In genomic region chr7:120722839-120723278, GRCm38 (mm10) we compare ENCODE assay signal across 12 mouse cellular contexts. TPM values are rescaled to one million over a fixed set of nuclear protein-coding genes. Genes with fewer than 3 reads are reported as not detected.
DNase-seq lines count a peak whose midpoint lies in the region; ATAC-seq and TF ChIP-seq lines count a peak whose summit lies in the region.
"Had no signal": no experiment of that assay in that cellular context is flagged by ENCODE, and none has a peak within 500 bp of the region (broad histone marks: within the 10 kb centered on the region; RNA-seq: fewer than 3 reads in every experiment).

No protein-coding gene starts in this region.

- peaks cover 7% of the 10 kb centered on the region; the same call in 1 of the 2 replicates for H3K36me3 ChIP-seq in hindbrain, embryonic 12.5 days
- no peaks in the 10 kb centered on the region for H3K36me3 ChIP-seq in midbrain, embryonic 15.5 days (replicated peaks)
- no peaks in the 10 kb centered on the region for H3K36me3 ChIP-seq in heart, adult 2 months (ENCODE audit: control insufficient read depth, insufficient read depth, low read length)

- H3K9me3 ChIP-seq in hindbrain, embryonic 12.5 days (replicated peaks), result no peaks in the 10 kb centered on the region
- H3K9me3 ChIP-seq in midbrain, embryonic 15.5 days, result no peaks in the 10 kb centered on the region
- H3K9me3 ChIP-seq: embryonic facial prominence, embryonic 15.5 days had no signal

- intact Hi-C loops in heart, adult 2 months (cut with DNase I), result no loop called here

- ATAC-seq in hindbrain, embryonic 12.5 days (ENCODE audit: low FRiP score), result 0 out of 2 replicates have a peak, but pooled peaks have one; percentile 26
- ATAC-seq in midbrain, embryonic 15.5 days (replicated peaks), result peak; percentile 80
- ATAC-seq: liver, postnatal 0 days had no signal

- WGBS in hindbrain, embryonic 12.5 days, result 52% methylated on average over 8 of the region's 8 CpGs
- 25% methylated on average over 8 of the region's 8 CpGs for WGBS in midbrain, embryonic 15.5 days
- 74% methylated on average over 8 of the region's 8 CpGs for whole genome bisulfite sequencing in heart, adult 2 months

- no peak for TF ChIP-seq EP300 in heart, adult 2 months (IDR thresholded peaks at IDR 0.05; ENCODE audit: insufficient read depth, low read depth, low read length)

- TF ChIP-seq POLR2A in brain, embryonic 14.5 days (IDR thresholded peaks at IDR 0.05; ENCODE audit: borderline replicate concordance, extremely low read depth, insufficient read depth, insufficient read length, poor library complexity, severe bottlenecking), result no peak
- TF ChIP-seq POLR2A in heart, adult 2 months (IDR thresholded peaks at IDR 0.05; ENCODE audit: insufficient read depth, low read depth, low read length), result no peak

- no peak overlapping the region for H3K9ac ChIP-seq in hindbrain, embryonic 12.5 days
- H3K9ac ChIP-seq in midbrain, embryonic 15.5 days, result no peak overlapping the region
- H3K9ac ChIP-seq in heart, adult 2 months (ENCODE audit: low read depth, low read length), result no peak overlapping the region
- H3K9ac ChIP-seq: embryonic facial prominence, embryonic 15.5 days; liver, postnatal 0 days had no signal

- H3K4me1 ChIP-seq in hindbrain, embryonic 12.5 days, result peaks cover 15% of the 10 kb centered on the region
- peaks cover 15% of the 10 kb centered on the region for H3K4me1 ChIP-seq in midbrain, embryonic 15.5 days
- H3K4me1 ChIP-seq in heart, adult 2 months (ENCODE audit: control insufficient read depth, insufficient read depth, low read length), result peaks cover 6% of the 10 kb centered on the region

- DNase-seq in layer of hippocampus, adult 9-11 months, result peak; percentile 18
- DNase-seq in layer of hippocampus, postnatal 10 days (ENCODE audit: low spot score in 2 of 2), result no peak
- peak; percentile 63 for DNase-seq in brain, embryonic 14.5 days (ENCODE audit: low read depth)
- DNase-seq in heart, adult 2 months, result no peak
- no peak for DNase-seq in cerebellum, postnatal 36 days
- DNase-seq: liver, postnatal 0 days had no signal

- TF ChIP-seq CTCF in brain, embryonic 14.5 days (IDR thresholded peaks at IDR 0.05; ENCODE audit: borderline replicate concordance, extremely low read depth, insufficient read depth, insufficient read length), result no peak
- TF ChIP-seq CTCF in heart, adult 2 months (IDR thresholded peaks at IDR 0.05), result no peak

- no peak overlapping the region for H3K4me3 ChIP-seq in hindbrain, embryonic 12.5 days
- no peak overlapping the region for H3K4me3 ChIP-seq in midbrain, embryonic 15.5 days
- H3K4me3 ChIP-seq in heart, adult 2 months, result no peak overlapping the region
- H3K4me3 ChIP-seq: embryonic facial prominence, embryonic 15.5 days had no signal

- no peak overlapping the region for H3K27ac ChIP-seq in hindbrain, embryonic 12.5 days
- H3K27ac ChIP-seq in midbrain, embryonic 15.5 days, result peak overlapping the region; percentile 78
- H3K27ac ChIP-seq in heart, adult 2 months, result no peak overlapping the region
- H3K27ac ChIP-seq: embryonic facial prominence, embryonic 15.5 days had no signal

- no peaks in the 10 kb centered on the region for H3K79me2 ChIP-seq in heart, adult 2 months (replicated peaks; ENCODE audit: control insufficient read depth, insufficient read depth, low read length)

- no peak overlapping the region for H3K4me2 ChIP-seq in hindbrain, embryonic 12.5 days (replicated peaks)
- H3K4me2 ChIP-seq in midbrain, embryonic 15.5 days, result peak overlapping the region; percentile 26; the same call in 1 of the 2 replicates
- H3K4me2 ChIP-seq: embryonic facial prominence, embryonic 15.5 days had no signal

- no peaks in the 10 kb centered on the region for H3K27me3 ChIP-seq in hindbrain, embryonic 12.5 days
- H3K27me3 ChIP-seq in midbrain, embryonic 15.5 days (replicated peaks), result no peaks in the 10 kb centered on the region
- no peaks in the 10 kb centered on the region for H3K27me3 ChIP-seq in heart, adult 2 months (ENCODE audit: control insufficient read depth, insufficient read depth, low read length)
- H3K27me3 ChIP-seq: embryonic facial prominence, embryonic 15.5 days had no signal

RNA-seq across cellular contexts. Expression of gene Vwa3a, which starts 16.3 kb away (rescaled TPM):
- 10 to 100 TPM in 1 of 2 experiments, 1 to 10 TPM in 1; 9.2 to 10.2 TPM for total RNA-seq in layer of hippocampus, postnatal 10 days (2021)
- 2.1 and 3.0 TPM in 2 replicates for polyA plus RNA-seq in brain, embryonic 14.5 days (2012; rRNA removed)
- 1.4 and 1.7 TPM in 2 replicates for polyA plus RNA-seq in hindbrain, embryonic 12.5 days (2016; fragmentation: Nextera tagmentation; extraction: Ambion mirVana)
- 1.8 and 2.1 TPM in 2 replicates for polyA plus RNA-seq in midbrain, embryonic 15.5 days (2015; fragmentation: Nextera tagmentation; extraction: Ambion mirVana)
- 1 to 10 TPM; 3.1 to 5.0 TPM for total RNA-seq in heart, adult 2 months (2021)
- 4.5 and 7.9 TPM in 2 replicates for polyA plus RNA-seq in heart, adult 2 months (2012; rRNA removed)
- total RNA-seq: granulocyte monocyte progenitor cell, adult 5-6 weeks had no signal
- polyA plus RNA-seq: inflammation-experienced regulatory T-cells, adult 6 months had no signal

RNA-seq across cellular contexts. Expression of gene Mosmo, which starts 45.4 kb away (rescaled TPM):
- total RNA-seq in layer of hippocampus, postnatal 10 days (2021), result 10 to 100 TPM; 50.0 to 57.7 TPM
- 26.8 and 27.8 TPM in 2 replicates for polyA plus RNA-seq in brain, embryonic 14.5 days (2012; rRNA removed)
- polyA plus RNA-seq in hindbrain, embryonic 12.5 days (2016; fragmentation: Nextera tagmentation; extraction: Ambion mirVana), result 15.2 and 19.0 TPM in 2 replicates
- polyA plus RNA-seq in midbrain, embryonic 15.5 days (2015; fragmentation: Nextera tagmentation; extraction: Ambion mirVana), result 12.3 and 14.9 TPM in 2 replicates
- total RNA-seq in heart, adult 2 months (2021), result 10 to 100 TPM; 27.8 to 29.6 TPM
- polyA plus RNA-seq in heart, adult 2 months (2012; rRNA removed), result 27.5 and 32.0 TPM in 2 replicates

RNA-seq across cellular contexts. Expression of gene Pdzd9, which starts 52.7 kb away (rescaled TPM):
- under 1 TPM in 1 of 2 experiments, not detected in 1; 0.27 TPM for total RNA-seq in layer of hippocampus, postnatal 10 days (2021)
- polyA plus RNA-seq in brain, embryonic 14.5 days (2012; rRNA removed), result 0.25 and 0.30 TPM in 2 replicates
- polyA plus RNA-seq in hindbrain, embryonic 12.5 days (2016; fragmentation: Nextera tagmentation; extraction: Ambion mirVana), result 0.29 and 0.50 TPM in 2 replicates
- polyA plus RNA-seq in midbrain, embryonic 15.5 days (2015; fragmentation: Nextera tagmentation; extraction: Ambion mirVana), result 0.34 and 0.54 TPM in 2 replicates
- total RNA-seq in heart, adult 2 months (2021), result not detected
- not detected in 2 replicates for polyA plus RNA-seq in heart, adult 2 months (2012; rRNA removed)
- total RNA-seq: granulocyte monocyte progenitor cell, adult 5-6 weeks; layer of hippocampus, postnatal 14 days had no signal

Comparison
In these comparisons a context has a peak if more than half of its experiments do, and no peak if none do; other contexts are left out.
1. DNase-seq: peak in layer of hippocampus, adult 9-11 months (single experiment) and brain, embryonic 14.5 days (single experiment); none in layer of hippocampus, postnatal 10 days (0 of 2), heart, adult 2 months (0 of 2) and cerebellum, postnatal 36 days (0 of 2).